Mouse (Mus musculus): ENCODE data around the gene Pafah1b1.
A peak's percentile ranks its signal among the peaks of the same experiment; 100 is the strongest.

DNA sequence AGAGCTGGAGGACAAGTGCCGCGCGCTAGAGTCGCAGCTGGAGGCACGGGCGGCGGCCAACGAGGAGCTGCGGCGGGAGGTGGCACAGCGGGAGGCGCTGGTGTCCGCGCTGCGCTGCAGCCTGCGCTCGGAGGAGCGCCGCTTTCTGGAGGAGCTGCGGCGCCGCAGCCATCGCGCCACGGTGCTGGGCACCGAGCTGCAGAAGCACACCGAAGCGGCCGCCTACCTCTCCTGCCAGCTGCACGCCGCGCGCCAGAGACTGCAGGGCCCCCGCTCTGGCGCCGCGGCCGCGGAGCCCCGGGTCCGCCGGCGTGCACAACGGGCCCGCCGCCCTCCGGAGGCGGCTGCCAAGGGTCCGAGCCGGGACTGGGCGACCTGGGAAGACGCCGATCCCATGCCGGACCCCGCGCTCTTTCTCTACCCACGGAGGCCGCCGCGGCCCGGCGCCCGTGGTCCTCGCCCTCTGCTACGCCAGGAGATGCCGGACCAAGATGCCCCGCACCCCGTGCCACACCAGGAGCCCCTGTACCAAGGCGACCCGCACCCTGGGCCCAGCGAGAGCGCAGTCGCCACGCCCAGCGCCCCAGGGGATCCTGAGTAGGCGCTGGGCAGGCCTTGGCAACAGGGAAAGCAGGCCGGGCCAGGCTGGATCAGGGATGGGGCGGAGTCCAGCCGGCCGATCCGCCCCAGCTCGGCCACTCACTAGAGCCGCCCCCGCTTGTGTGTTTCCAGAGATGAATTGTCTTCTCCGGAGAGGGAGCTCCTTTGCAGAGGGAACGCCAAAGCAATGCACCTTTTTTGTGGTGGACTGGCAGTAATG is 86.3 kb downstream of the Pafah1b1 start:
- TF ChIP-seq CTCF (IDR thresholded peaks at IDR 0.05; ENCODE audit: low read depth, low read length) (peak; percentile 87), POLR2A (IDR thresholded peaks at IDR 0.05; ENCODE audit: extremely low read depth, insufficient read depth, low read length) (no peak)
